Mouse (Mus musculus) frontal cortex, postnatal 10 days (tissue): ENCODE results near the gene Rtn1.

Source experiments
- DNase-seq, 2 experiments: peaks; one replicate each; pipeline ENCODE4 v3.0.0; 2022; ENCODE audit warnings: low spot score in 2 of 2, mixed read lengths in 1 of 2

Rtn1 gene

GRCm38 (mm10) chr12:72408954-72409353, at the start of gene Rtn1:
Rtn1 (minus strand) TSS chr12:72409054.
- no peak for DNase-seq

DNA sequence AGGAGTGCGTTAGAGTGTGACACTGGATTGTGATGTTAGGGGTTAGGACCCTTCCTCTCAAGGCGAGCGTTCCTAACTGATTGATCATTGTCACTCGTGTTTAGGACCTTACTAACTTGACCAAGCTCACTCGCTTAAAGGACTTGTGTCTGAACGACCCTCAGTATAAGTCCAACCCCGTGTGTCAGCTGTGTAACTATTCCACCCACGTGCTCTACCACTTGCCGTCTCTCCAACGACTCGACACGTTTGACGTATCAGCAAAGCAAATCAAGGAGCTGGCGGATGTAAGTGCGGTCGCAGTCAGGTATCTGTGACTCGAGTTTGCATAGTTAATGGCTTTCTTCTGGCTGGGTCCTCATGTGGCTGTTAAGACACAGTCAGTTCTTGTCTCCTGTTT, 45.1 kb upstream of the Rtn1 start:
- DNase-seq = no peak

- peak; percentile 36 to 53 for DNase-seq
These were observed 33.2 kb upstream of the Rtn1 start, which contains the start of gene Lrrc9 for GRCm38 (mm10) chr12:72441839-72442576. Lrrc9 (plus strand) TSS chr12:72441866.

- no peak for DNase-seq
These were observed 30.2 kb upstream of the Rtn1 start for GRCm38 (mm10) chr12:72438961-72439480.

GRCm38 (mm10) chr12:72437676-72438341, 29.0 kb upstream of the Rtn1 start:
- no peak for DNase-seq

- no peak for DNase-seq
These were observed 24.5 kb upstream of the Rtn1 start for GRCm38 (mm10) chr12:72433241-72433865.

- DNase-seq = no peak
These were observed 23.4 kb upstream of the Rtn1 start for GRCm38 (mm10) chr12:72432209-72432608.

GRCm38 (mm10) chr12:72427722-72428126, 18.9 kb upstream of the Rtn1 start:
- peak; percentile 71 to 76 for DNase-seq

- DNase-seq = no peak
These were observed 13.8 kb upstream of the Rtn1 start for GRCm38 (mm10) chr12:72422681-72423080.

DNA sequence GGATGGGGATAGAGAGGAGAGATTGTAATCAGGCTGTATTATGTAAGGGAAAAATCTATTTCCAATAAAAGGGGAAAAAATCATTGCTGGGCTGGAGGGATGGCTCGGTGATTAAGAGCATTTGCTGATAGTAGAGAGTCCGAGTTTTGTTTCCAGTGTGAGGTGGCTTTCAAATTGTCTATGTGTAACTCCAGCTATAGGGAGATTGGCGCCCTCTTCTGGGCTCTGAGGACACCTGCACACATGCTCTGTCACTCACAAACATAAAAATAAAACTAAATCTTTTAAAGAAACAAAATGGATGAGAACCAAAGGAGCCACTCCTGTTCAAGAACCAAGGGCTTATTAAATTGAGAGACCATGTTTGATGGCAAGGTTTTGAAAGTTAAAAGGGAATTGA, 8.9 kb upstream of the Rtn1 start:
- no peak for DNase-seq

GRCm38 (mm10) chr12:72408111-72408891, 553 bp downstream of the Rtn1 start:
- peak; percentile 40 to 73 for DNase-seq

- peak in 1 of 2 experiments; percentile 20 for DNase-seq
These were observed 1.1 kb downstream of the Rtn1 start for GRCm38 (mm10) chr12:72407721-72408110.

- peak in 1 of 2 experiments; percentile 17 for DNase-seq
These were observed 1.7 kb downstream of the Rtn1 start for GRCm38 (mm10) chr12:72407146-72407545.

DNA sequence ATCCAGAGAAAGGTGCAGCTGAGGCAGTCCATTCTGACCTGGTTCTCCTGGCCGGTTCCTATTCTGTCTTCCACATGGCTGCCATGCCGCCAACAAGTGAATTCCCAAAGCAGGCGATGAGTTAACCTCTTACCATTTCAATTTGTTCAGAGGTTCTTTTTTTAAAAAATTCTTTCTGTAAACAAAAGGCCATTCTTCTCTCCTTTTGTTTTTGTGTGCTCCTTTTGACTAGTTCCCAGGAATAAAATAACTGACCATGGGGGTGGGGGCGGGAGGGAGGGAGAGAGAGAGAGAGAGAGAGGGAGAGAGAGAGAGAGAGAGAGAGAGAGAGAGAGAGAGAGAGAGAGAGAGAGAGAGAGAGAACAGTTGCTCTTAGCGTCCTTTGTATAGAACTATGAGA, 3.8 kb downstream of the Rtn1 start:
- DNase-seq = no peak

DNA sequence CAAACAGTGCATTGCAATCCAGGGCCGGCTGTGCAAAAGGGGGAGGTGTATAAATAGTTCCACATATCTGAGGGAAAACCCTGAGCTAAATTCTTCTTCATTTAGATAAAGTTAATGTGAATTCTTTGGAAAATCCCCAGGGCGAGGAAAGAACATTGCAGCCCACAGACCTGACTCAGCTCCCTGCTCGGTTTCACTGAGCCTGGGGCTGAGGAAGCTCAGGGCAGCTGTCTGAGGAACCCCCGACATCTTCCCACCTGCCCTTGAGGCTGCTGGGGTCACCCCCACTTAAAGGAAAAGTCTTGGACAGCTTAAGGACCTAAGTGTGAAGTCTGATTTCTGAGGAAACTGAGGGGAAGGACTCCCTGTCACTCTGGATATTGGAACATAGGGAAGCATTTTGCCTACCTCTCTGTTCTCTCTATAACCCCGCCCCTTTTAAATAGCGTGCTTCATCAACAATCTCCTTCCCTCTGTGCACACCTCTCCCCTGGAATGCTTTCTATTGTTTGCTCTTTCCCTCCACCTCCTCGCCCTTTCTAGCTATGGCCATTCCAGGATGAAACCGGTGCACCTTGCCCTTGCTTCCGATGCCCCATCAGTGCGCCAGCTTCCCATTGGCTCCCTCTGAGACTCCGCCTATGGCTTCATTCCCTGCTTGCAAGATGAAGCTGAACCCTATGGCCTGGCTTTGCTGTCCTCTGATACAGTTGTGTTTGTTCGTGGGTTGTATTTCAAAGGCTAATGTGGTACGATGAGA, 15.6 kb downstream of the Rtn1 start:
- DNase-seq = no peak

- DNase-seq = no peak
These were observed 18.5 kb downstream of the Rtn1 start for GRCm38 (mm10) chr12:72390346-72390745.

GRCm38 (mm10) chr12:72389377-72390103, 19.3 kb downstream of the Rtn1 start:
- DNase-seq = no peak

- no peak for DNase-seq
These were observed 20.0 kb downstream of the Rtn1 start for GRCm38 (mm10) chr12:72388835-72389234.

GRCm38 (mm10) chr12:72388135-72388534, 20.7 kb downstream of the Rtn1 start:
- no peak for DNase-seq

DNA sequence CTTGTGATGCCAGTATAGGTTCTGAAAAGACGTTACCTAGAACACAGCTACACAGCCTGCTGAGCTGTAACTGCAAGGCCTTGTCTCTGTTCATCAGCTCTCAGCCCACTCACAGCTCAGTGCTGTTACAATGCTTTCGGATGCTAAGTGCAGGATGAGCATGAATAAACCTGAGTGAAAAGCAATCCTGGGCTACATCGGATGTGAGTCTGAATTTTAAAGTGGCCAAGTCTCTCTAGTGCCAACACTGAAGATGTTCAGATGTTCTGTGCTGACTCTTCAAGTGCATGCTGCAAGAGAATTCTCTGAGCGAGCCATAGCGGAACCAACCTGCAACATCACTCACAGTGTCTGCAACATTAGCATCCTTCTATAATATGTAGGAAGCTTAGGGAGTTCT, 32.5 kb downstream of the Rtn1 start:
- no peak for DNase-seq
